In the genomic region with DNA sequence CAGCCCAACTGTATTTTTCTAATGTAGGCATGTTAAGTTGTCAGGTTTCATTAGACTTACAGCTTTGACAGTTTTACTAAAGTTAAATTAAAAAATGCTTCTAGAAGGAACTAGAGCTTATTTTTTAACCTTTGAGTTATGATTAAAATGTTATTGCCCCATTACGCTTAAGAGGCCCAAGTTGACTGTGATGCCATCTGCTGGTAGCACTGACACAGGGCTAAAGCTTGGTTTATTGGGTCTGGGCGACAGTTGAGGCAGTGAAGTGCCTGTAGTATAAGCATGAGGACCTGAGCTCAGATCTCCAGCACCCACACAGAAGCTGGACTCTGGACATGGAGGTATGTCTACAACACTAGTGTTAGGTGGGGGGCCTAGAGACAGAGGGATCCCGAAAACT, we compare ENCODE assay signal across 17 mouse cellular contexts. TPM values are rescaled to one million over a fixed set of nuclear protein-coding genes. Genes with fewer than 3 reads are reported as not detected.
DNase-seq lines count a peak whose midpoint lies in the region; ATAC-seq and TF ChIP-seq lines count a peak whose summit lies in the region.
"Had no signal": no experiment of that assay in that cellular context is flagged by ENCODE, and none has a peak within 500 bp of the region (broad histone marks: within the 10 kb centered on the region; RNA-seq: fewer than 3 reads in every experiment).

No protein-coding gene starts in this region.

- H3K4me1 ChIP-seq in kidney, postnatal 0 days (replicated peaks; ENCODE audit: insufficient read depth, low read length) = no peaks in the 10 kb centered on the region
- peaks cover 3% of the 10 kb centered on the region; the same call in 1 of the 2 replicates for H3K4me1 ChIP-seq in lung, postnatal 0 days (ENCODE audit: insufficient read depth, low read depth, low read length)
- no peaks in the 10 kb centered on the region for H3K4me1 ChIP-seq in MEL (ENCODE audit: control insufficient read depth in 1 of 2, insufficient read depth in 2 of 2, low read length in 2 of 2)

- H3K9ac ChIP-seq in kidney, postnatal 0 days (ENCODE audit: low read depth, low read length) = no peak overlapping the region
- no peak overlapping the region for H3K9ac ChIP-seq in lung, postnatal 0 days (replicated peaks; ENCODE audit: low read depth)
- H3K9ac ChIP-seq in MEL (ENCODE audit: control insufficient read depth, low read depth, low read length, poor library complexity, severe bottlenecking) = no peak overlapping the region
- H3K9ac ChIP-seq: forebrain, postnatal 0 days; kidney, embryonic 15.5 days; neural tube, embryonic 15.5 days had no signal

- no peaks in the 10 kb centered on the region for H3K79me2 ChIP-seq in MEL (ENCODE audit: control insufficient read depth, insufficient read depth, low read length, poor library complexity)

- 93% methylated on average over 3 of the region's 3 CpGs for WGBS in kidney, postnatal 0 days
- 90% methylated on average over 3 of the region's 3 CpGs for WGBS in lung, postnatal 0 days

- peak; percentile 26; the same call in 1 of the 2 replicates for TF ChIP-seq CTCF in kidney, postnatal 0 days (IDR thresholded peaks at IDR 0.05; ENCODE audit: low read depth)
- TF ChIP-seq CTCF in lung, postnatal 0 days (IDR thresholded peaks at IDR 0.05) = peak; percentile 51
- peak in 2 of 3 experiments; percentile 39 to 46; a peak in 4 of 6 replicates for TF ChIP-seq CTCF in MEL (IDR thresholded peaks at IDR 0.05 in 2 of 3, conservative IDR thresholded peaks at IDR 0.05 in 1 of 3; ENCODE audit: control insufficient read depth in 1 of 3, insufficient read depth in 1 of 3, low read depth in 2 of 3, low read length in 3 of 3, poor library complexity in 1 of 3, severe bottlenecking in 1 of 3)

- H3K27me3 ChIP-seq in kidney, postnatal 0 days (ENCODE audit: insufficient read depth, low read length) = no peaks in the 10 kb centered on the region
- no peaks in the 10 kb centered on the region for H3K27me3 ChIP-seq in lung, postnatal 0 days (replicated peaks; ENCODE audit: insufficient read depth, low read length)
- H3K27me3 ChIP-seq in MEL (ENCODE audit: control insufficient read depth in 1 of 2, insufficient read depth in 2 of 2, low read length in 2 of 2) = no peaks in the 10 kb centered on the region
- H3K27me3 ChIP-seq: kidney, embryonic 15.5 days; neural tube, embryonic 15.5 days; Patski had no signal

- H3K4me2 ChIP-seq in kidney, postnatal 0 days (ENCODE audit: low read length) = no peak overlapping the region
- no peak overlapping the region for H3K4me2 ChIP-seq in lung, postnatal 0 days (replicated peaks; ENCODE audit: low read depth, low read length)
- H3K4me2 ChIP-seq: kidney, embryonic 15.5 days; midbrain, embryonic 11.5 days; neural tube, embryonic 15.5 days had no signal

- no peak for DNase-seq in kidney, postnatal 0 days (ENCODE audit: low spot score)
- DNase-seq in kidney, postnatal 36 days = no peak
- DNase-seq in lung, postnatal 0 days (ENCODE audit: low spot score) = no peak
- DNase-seq in lung, postnatal 4 days = no peak
- peak; percentile 17 for DNase-seq in MEL (ENCODE audit: low read depth, low spot score)
- no peak for DNase-seq in urinary bladder, postnatal 4 days (ENCODE audit: low spot score in 2 of 2)
- no peak for DNase-seq in cerebellum, adult 11 months
- DNase-seq: adrenal gland, postnatal 25 days; cerebellum, adult 2 months; forebrain, postnatal 0 days; heart, adult 11 months; lung, postnatal 10 days had no signal

- H3K4me3 ChIP-seq in kidney, postnatal 0 days (replicated peaks; ENCODE audit: low read depth, low read length) = no peak overlapping the region
- H3K4me3 ChIP-seq in lung, postnatal 0 days (ENCODE audit: low read depth, low read length) = no peak overlapping the region
- no peak overlapping the region for H3K4me3 ChIP-seq in MEL (ENCODE audit: control insufficient read depth in 1 of 2, insufficient read depth in 1 of 2, low read depth in 2 of 2, low read length in 2 of 2)
- H3K4me3 ChIP-seq: kidney, embryonic 15.5 days; neural tube, embryonic 15.5 days had no signal

- H3K9me3 ChIP-seq in kidney, postnatal 0 days (replicated peaks; ENCODE audit: low read length) = no peaks in the 10 kb centered on the region
- no peaks in the 10 kb centered on the region for H3K9me3 ChIP-seq in lung, postnatal 0 days (ENCODE audit: low read length)
- no peaks in the 10 kb centered on the region for H3K9me3 ChIP-seq in MEL (replicated peaks; ENCODE audit: insufficient read depth, low read length)
- H3K9me3 ChIP-seq: kidney, embryonic 15.5 days; neural tube, embryonic 15.5 days had no signal

- TF ChIP-seq POLR2A in MEL (IDR thresholded peaks at IDR 0.05; ENCODE audit: control insufficient read depth in 1 of 2, insufficient read depth in 1 of 2, low read depth in 1 of 2, low read length in 2 of 2, poor library complexity in 1 of 2) = no peak

- no peak for TF ChIP-seq EP300 in lung, postnatal 0 days (IDR thresholded peaks at IDR 0.05)
- no peak for TF ChIP-seq EP300 in MEL (IDR thresholded peaks at IDR 0.05; ENCODE audit: low read depth in 1 of 2, low read length in 2 of 2)

- ATAC-seq in kidney, postnatal 0 days (replicated peaks; ENCODE audit: low FRiP score, low read depth) = no peak
- ATAC-seq in lung, postnatal 0 days = no peak
- ATAC-seq: forebrain, postnatal 0 days; inflammation-experienced regulatory T-cells, adult 6 months; Patski had no signal

- H3K36me3 ChIP-seq in kidney, postnatal 0 days (ENCODE audit: insufficient read depth, low read length) = peaks cover 4% of the 10 kb centered on the region; the same call in 1 of the 2 replicates
- H3K36me3 ChIP-seq in lung, postnatal 0 days (ENCODE audit: insufficient read depth, low read length) = no peaks in the 10 kb centered on the region
- no peaks in the 10 kb centered on the region for H3K36me3 ChIP-seq in MEL (ENCODE audit: control insufficient read depth in 1 of 2, insufficient read depth in 2 of 2, low read length in 2 of 2)
- H3K36me3 ChIP-seq: neural tube, embryonic 15.5 days had no signal

- peak; percentile 8 for TF ChIP-seq RAD21 in MEL (IDR thresholded peaks at IDR 0.05; ENCODE audit: low read depth, low read length)

- no peak overlapping the region for H3K27ac ChIP-seq in kidney, postnatal 0 days
- H3K27ac ChIP-seq in lung, postnatal 0 days (ENCODE audit: low read length) = no peak overlapping the region
- no peak overlapping the region for H3K27ac ChIP-seq in MEL (ENCODE audit: control insufficient read depth, low read depth, low read length)
- H3K27ac ChIP-seq: kidney, embryonic 15.5 days; neural tube, embryonic 15.5 days had no signal

TF ChIP-seq in MEL, 35 proteins besides CTCF, POLR2A, EP300 and RAD21:
- no peak for TF ChIP-seq USF1 (IDR thresholded peaks at IDR 0.05; ENCODE audit: low read depth, low read length)
- TF ChIP-seq TCF12 (IDR thresholded peaks at IDR 0.05; ENCODE audit: low read depth, low read length) = no peak
- TF ChIP-seq SMC3 (IDR thresholded peaks at IDR 0.05; ENCODE audit: low read depth, low read length) = peak; percentile 52
- no peak for TF ChIP-seq POLR2AphosphoS5 (IDR thresholded peaks at IDR 0.05; ENCODE audit: borderline replicate concordance, low read depth, low read length)
- TF ChIP-seq RCOR1 (IDR thresholded peaks at IDR 0.05; ENCODE audit: low read depth, low read length) = no peak
- no peak for TF ChIP-seq ZMIZ1 (IDR thresholded peaks at IDR 0.05; ENCODE audit: low read depth, low read length)

RNA-seq across cellular contexts. Expression of a gene that starts 47.5 kb away (rescaled TPM):
- 15.3 and 16.6 TPM in 2 replicates for polyA plus RNA-seq in kidney, postnatal 0 days (2015; fragmentation: Nextera tagmentation; extraction: Ambion mirVana)
- 7.2 and 7.7 TPM in 2 replicates for polyA plus RNA-seq in lung, postnatal 0 days (2015; fragmentation: Nextera tagmentation; extraction: Ambion mirVana)
- 1.1 and 2.2 TPM in 2 replicates for total RNA-seq in MEL (2012; rRNA removed)
- 1 to 10 TPM in 1 of 2 experiments, not detected in 1; 3.0 TPM for polyA plus RNA-seq in MEL (2012; ENCODE audit: insufficient read depth in 1 of 2, insufficient read length in 2 of 2, low read depth in 1 of 2, low replicate concordance in 2 of 2, missing spikeins in 1 of 2)
